In the genomic region with DNA sequence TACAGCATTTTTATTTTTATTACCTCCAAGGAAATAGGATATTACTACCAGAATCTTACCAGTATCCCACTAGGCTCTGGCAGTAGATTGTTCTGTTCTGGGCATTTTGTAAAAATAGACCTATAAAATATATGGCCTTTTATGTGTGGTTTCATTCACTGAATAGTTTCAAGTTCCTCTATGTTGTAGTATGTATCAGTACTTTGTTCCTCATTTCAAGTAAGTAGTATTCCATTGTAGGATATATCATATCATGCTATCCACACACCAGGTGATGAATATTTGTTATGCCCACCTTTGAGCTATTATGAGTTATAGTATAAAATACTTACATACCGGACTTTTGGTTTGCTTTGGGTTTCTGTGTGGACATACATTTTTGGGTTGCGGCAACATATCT, we compare ENCODE assay signal across 16 mouse cellular contexts.
"Had no signal": no experiment of that assay in that cellular context is flagged by ENCODE, and none has a peak within 500 bp of the region (broad histone marks: within the 10 kb centered on the region; RNA-seq: fewer than 3 reads in every experiment).

No protein-coding gene starts in this region.

- H3K9ac ChIP-seq: liver, embryonic 13.5 days; liver, embryonic 15.5 days; lung, embryonic 14.5 days; midbrain, embryonic 12.5 days; neural tube, embryonic 13.5 days; neural tube, embryonic 15.5 days had no signal

- H3K4me1 ChIP-seq: midbrain, embryonic 12.5 days had no signal

- H3K27me3 ChIP-seq: liver, embryonic 13.5 days; liver, embryonic 15.5 days; midbrain, embryonic 12.5 days; neural tube, embryonic 13.5 days; neural tube, embryonic 15.5 days had no signal

- ATAC-seq: midbrain, embryonic 16.5 days had no signal

- H3K36me3 ChIP-seq: liver, embryonic 13.5 days; liver, embryonic 15.5 days; midbrain, embryonic 10.5 days; neural tube, embryonic 13.5 days; neural tube, embryonic 15.5 days had no signal

- H3K9me3 ChIP-seq: liver, embryonic 13.5 days; liver, embryonic 15.5 days; midbrain, embryonic 10.5 days; midbrain, embryonic 12.5 days; neural tube, embryonic 13.5 days; neural tube, embryonic 15.5 days had no signal

- H3K4me2 ChIP-seq: liver, embryonic 13.5 days; liver, embryonic 15.5 days; lung, embryonic 14.5 days; midbrain, embryonic 12.5 days; neural tube, embryonic 13.5 days; neural tube, embryonic 15.5 days had no signal

- H3K27ac ChIP-seq: liver, embryonic 13.5 days; liver, embryonic 15.5 days; midbrain, embryonic 10.5 days; midbrain, embryonic 12.5 days; neural tube, embryonic 13.5 days; neural tube, embryonic 15.5 days had no signal

- H3K4me3 ChIP-seq: liver, embryonic 13.5 days; liver, embryonic 15.5 days; midbrain, embryonic 10.5 days; midbrain, embryonic 12.5 days; myocyte; neural tube, embryonic 13.5 days; neural tube, embryonic 15.5 days had no signal

- DNase-seq: liver, embryonic 13.5 days; lung, adult 18-20 months; lung, embryonic 14.5 days; lung, postnatal 10 days; lung, postnatal 4 days; midbrain, embryonic 14.5 days; right cerebral cortex, postnatal 14 days; thymus, postnatal 14 days; thymus, postnatal 36 days had no signal
